Mouse (Mus musculus) midbrain, embryonic 16.5 days (tissue): Measurements from ENCODE around the gene Phf10. TPM values are rescaled to one million over a fixed set of nuclear protein-coding genes. Genes with fewer than 3 reads are reported as not detected.
"Not testable (repeated sequence)": the region's sequence is repeated elsewhere in the genome, so short reads cannot be mapped to it uniquely, and the experiment has no call there.

Experiments used
- ATAC-seq: fragments of 200-750 bp; cut with Nextera tagmentation; 2 replicates; pipeline ENCODE4 v1.8.0; 2017; ENCODE audit warnings: moderate TSS enrichment
- H3K27ac ChIP-seq: fragments of 300-500 bp; sonication (generic); 2 replicates; pipeline ENCODE4 v1.5.1; 2014; ENCODE audit warnings: mild to moderate bottlenecking, low read length, mixed read lengths
- H3K27me3 ChIP-seq: fragments of 300-500 bp; sonication (generic); 2 replicates; pipeline ENCODE4 v1.6.1; 2014; ENCODE audit warnings: low read depth, low read length, mixed read lengths; ENCODE audit not compliant: control insufficient read depth, insufficient read depth
- H3K36me3 ChIP-seq: fragments of 300-500 bp; sonication (generic); 2 replicates; pipeline ENCODE4 v1.6.1; 2014; ENCODE audit warnings: mild to moderate bottlenecking, low read length, moderate library complexity, mixed read lengths; ENCODE audit not compliant: control insufficient read depth, insufficient read depth
- H3K4me1 ChIP-seq: fragments of 300-500 bp; sonication (generic); 2 replicates; pipeline ENCODE4 v1.6.1; 2014; ENCODE audit warnings: mild to moderate bottlenecking, low read length, mixed read lengths; ENCODE audit not compliant: control insufficient read depth, insufficient read depth
- H3K4me2 ChIP-seq: fragments of 300-500 bp; sonication (generic); 2 replicates; pipeline ENCODE4 v1.6.1; 2014; ENCODE audit warnings: mild to moderate bottlenecking, low read length, mixed read lengths
- H3K4me3 ChIP-seq: fragments of 300-500 bp; sonication (generic); 2 replicates; pipeline ENCODE4 v1.5.1; 2014; ENCODE audit warnings: low read depth, mild to moderate bottlenecking, low read length, moderate library complexity, mixed read lengths
- H3K9ac ChIP-seq: fragments of 300-500 bp; sonication (generic); 2 replicates; pipeline ENCODE4 v1.6.1; 2014; ENCODE audit warnings: low read depth, low read length, mixed read lengths
- H3K9me3 ChIP-seq: fragments of 300-500 bp; sonication (generic); replicated peaks from 2 replicates; pipeline ENCODE4 v1.6.1; 2014; ENCODE audit warnings: mild to moderate bottlenecking, low read length, mixed read lengths; ENCODE audit not compliant: control insufficient read depth, poor library complexity, severe bottlenecking
- WGBS: fragments of 180-500 bp; shearing (Covaris S2); extraction: QIAGEN DNeasy Blood & Tissue Kit; methylation state at CpG from one replicate; pipeline ENCODE4 v1.1.7; 2014; 5-methylcytosine and 5-hydroxymethylcytosine counted together
- polyA plus RNA-seq: library from polyadenylated mRNA; unstranded; fragments of >200 nt; fragmentation: Nextera tagmentation; extraction: Ambion mirVana; gene quantifications from 2 replicates; pipeline ENCODE4 v1.2.1, GENCODE M21; 2015

Gene Phf10
- polyA plus RNA-seq, result 12.8 and 14.2 TPM in 2 replicates

GRCm38 (mm10) chr17:14960951-14961556 is at the start of gene Phf10:
Gene Phf10 (minus strand): TSS chr17:14961273.
- WGBS, result under 1% methylated on average over 46 of the region's 100 CpGs
- H3K36me3 ChIP-seq, H3K9me3 ChIP-seq, H3K27ac ChIP-seq, H3K27me3 ChIP-seq: not testable (repeated sequence)
- Histone ChIP-seq H3K9ac (peak within 1 kb of the TSS; percentile 75), H3K4me3 (peak within 1 kb of the TSS; percentile 68), H3K4me2 (peak within 1 kb of the TSS; percentile 96), H3K4me1 (peaks cover 14% of the 10 kb centered on the region)
- peak; percentile 77 for ATAC-seq

DNA sequence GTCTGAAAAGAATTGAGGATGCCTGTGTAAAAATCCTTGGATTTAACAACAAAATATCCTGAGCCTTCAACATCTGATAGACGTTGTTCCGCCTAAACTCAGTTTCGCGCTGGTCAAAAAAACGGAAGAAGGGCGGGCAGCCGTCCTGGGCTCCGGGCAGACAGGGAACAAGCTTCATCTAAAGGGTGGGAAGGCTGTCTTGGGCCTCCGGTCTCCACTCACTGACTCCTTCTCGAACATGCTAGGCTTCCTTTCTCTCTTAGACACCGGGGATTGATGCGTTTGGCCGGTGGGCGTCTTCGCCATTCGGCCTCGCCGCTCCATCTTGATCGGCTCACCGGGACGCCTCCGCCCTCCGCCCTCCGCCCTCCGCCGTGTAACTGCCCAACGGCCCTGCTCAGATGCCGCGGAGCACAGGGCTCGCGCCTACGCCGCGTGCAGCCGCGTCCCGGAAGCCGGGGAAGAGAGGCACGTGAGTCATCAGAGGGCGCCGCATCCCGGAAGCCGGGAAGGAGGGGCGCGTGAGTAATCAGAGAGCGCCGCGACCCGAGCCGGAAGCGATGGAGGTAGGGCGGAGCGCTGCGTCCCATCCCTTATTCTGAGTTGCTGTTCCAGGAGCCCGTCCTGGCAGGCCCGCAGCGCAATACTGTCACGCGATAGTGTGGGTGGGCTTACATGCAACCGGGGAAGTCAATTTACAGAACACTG is 48.8 kb upstream of the Phf10 start, which contains the start of gene Gm3435:
Gene Gm3435 (plus strand): TSS at position 471 of the 708 bp plus-strand sequence.
- H3K27ac ChIP-seq, H3K27me3 ChIP-seq, H3K4me2 ChIP-seq, H3K9ac ChIP-seq, H3K36me3 ChIP-seq, H3K9me3 ChIP-seq, H3K4me1 ChIP-seq, H3K4me3 ChIP-seq: not testable (repeated sequence)
- peak; percentile 98 for ATAC-seq
- no CpG with 5 or more reads among the region's 60 CpGs for WGBS

DNA sequence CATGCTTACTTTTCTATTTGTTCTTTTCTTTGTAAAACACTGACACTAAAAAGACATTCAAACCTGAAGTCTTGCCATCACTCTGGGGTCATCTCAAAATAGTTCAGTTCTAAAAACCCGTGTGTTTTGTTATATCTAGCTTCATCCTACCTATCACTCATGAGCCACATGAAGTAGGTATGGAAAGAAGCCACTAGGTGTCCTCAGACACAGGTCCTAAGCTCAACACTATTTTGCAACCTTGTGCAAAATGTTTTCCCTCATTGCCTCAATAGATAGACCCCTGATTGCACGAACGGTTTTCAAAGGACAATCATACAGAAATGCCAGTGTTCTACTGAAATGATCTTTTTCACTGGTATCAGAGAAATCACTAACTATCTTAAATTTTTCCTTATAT is 48.0 kb upstream of the Phf10 start:
- WGBS, result no CpG with 5 or more reads among the region's 3 CpGs
- H3K4me3 ChIP-seq, H3K27me3 ChIP-seq, H3K36me3 ChIP-seq, ATAC-seq, H3K4me2 ChIP-seq, H3K9ac ChIP-seq, H3K4me1 ChIP-seq, H3K9me3 ChIP-seq, H3K27ac ChIP-seq: not testable (repeated sequence)

- H3K9me3 ChIP-seq, H3K36me3 ChIP-seq, H3K27me3 ChIP-seq, ATAC-seq, H3K4me3 ChIP-seq, H3K9ac ChIP-seq, H3K27ac ChIP-seq, H3K4me1 ChIP-seq, H3K4me2 ChIP-seq: not testable (repeated sequence)
- WGBS, result no CpG with 5 or more reads among the region's 4 CpGs
Observed at GRCm38 (mm10) chr17:15000047-15000446, 39.0 kb upstream of the Phf10 start.

DNA sequence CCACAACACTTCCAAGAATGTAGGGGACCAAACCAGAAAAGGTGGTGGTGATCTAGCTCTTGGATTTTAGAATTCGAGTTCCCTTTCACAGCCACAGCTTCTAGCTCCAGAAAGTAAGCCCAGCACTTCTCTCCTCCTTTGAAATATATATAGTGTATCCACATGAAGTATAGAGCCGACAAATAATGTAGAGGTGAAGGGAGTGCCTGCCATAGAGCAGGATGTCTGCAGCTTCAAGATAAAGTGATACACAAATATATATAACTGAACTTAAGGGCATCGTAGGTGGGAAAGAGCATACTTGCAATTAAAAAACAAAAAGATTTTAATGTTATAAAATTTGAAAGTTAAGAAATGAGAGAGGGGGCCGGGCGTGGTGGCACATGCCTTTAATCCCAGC is 33.1 kb upstream of the Phf10 start:
- not testable (repeated sequence) for H3K4me1 ChIP-seq, ATAC-seq
- WGBS, result no CpG with 5 or more reads among the region's 5 CpGs

GRCm38 (mm10) chr17:14993139-14993832 is 32.2 kb upstream of the Phf10 start:
- H3K4me1 ChIP-seq, H3K9ac ChIP-seq, H3K36me3 ChIP-seq, H3K4me2 ChIP-seq, H3K27me3 ChIP-seq, H3K9me3 ChIP-seq, H3K4me3 ChIP-seq, H3K27ac ChIP-seq: not testable (repeated sequence)
- ATAC-seq, result peak; percentile 93
- WGBS, result no CpG with 5 or more reads among the region's 47 CpGs

More for the DNA sequence above, 33.1 kb upstream of the Phf10 start:
- H3K9me3 ChIP-seq, H3K36me3 ChIP-seq, H3K27me3 ChIP-seq, H3K9ac ChIP-seq, H3K27ac ChIP-seq, H3K4me3 ChIP-seq, H3K4me2 ChIP-seq: not testable (repeated sequence)

DNA sequence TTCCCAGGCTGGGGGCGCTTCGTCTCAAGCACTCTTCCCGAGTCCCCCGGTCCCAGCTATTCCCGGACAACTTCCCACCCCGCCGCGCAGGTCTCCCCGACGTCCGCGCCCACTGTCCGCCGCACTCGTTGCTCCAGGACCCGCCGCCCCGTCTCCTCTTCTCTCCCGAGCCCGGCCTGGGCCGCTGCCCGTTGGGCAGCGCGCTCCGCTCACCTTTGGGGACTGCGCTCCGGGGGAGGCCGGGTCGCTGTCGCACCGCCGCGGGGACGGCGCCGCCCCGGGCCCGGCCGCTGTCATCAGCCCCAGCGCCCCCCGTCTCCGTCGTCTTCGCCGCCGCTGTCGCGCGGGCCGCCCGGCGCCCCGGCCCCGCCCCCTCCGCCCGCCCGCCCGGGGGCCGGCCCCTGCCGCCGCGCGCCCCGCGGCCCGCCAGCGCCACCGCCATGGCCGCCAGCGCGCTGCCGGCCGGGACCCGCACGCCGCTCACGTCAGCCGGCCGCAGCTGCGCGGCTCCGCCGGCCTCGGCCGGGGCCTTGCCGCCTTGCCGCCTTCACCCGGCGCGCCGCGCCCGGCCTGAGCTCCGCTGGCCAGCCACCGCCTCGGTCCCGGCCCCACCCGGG is 31.6 kb upstream of the Phf10 start:
- H3K4me1 ChIP-seq, H3K36me3 ChIP-seq, H3K4me3 ChIP-seq, H3K4me2 ChIP-seq, H3K27ac ChIP-seq, H3K9ac ChIP-seq, H3K9me3 ChIP-seq, H3K27me3 ChIP-seq: not testable (repeated sequence)
- no CpG with 5 or more reads among the region's 98 CpGs for WGBS
- peak; percentile 84 for ATAC-seq

DNA sequence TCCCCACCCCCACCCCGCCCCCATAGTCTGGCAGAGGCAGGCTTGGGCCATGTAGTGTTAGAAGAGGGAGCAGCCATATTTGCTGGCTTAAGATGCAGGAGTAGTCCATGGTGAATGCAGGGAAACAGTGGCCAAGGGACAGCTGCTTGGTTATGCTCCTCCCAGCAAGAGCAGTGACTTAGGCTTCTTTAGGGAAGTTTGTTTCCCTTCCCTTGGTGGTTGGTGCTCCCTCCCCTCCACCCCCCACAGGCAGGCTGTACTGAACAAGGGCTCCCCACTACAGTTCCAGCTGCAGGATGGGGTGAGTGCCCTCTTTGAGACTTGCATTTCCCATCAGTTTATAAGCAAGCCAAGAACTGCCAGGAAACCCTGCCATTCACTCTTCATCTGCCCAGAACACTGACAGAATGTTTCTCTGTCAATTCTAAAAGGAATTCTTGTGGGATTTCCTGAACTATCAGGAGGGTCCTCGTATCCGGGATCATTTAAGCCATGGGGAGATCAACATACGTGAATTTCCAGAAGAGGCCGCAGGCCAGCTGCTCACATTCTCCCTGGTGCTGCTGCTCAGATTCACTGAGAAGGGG is 29.1 kb upstream of the Phf10 start:
- H3K4me3 ChIP-seq, H3K27ac ChIP-seq, H3K4me1 ChIP-seq, H3K9ac ChIP-seq, ATAC-seq, H3K27me3 ChIP-seq, H3K36me3 ChIP-seq, H3K9me3 ChIP-seq, H3K4me2 ChIP-seq: not testable (repeated sequence)
- WGBS, result no CpG with 5 or more reads among the region's 5 CpGs
